Mouse (Mus musculus) myocyte (in vitro differentiated cells): ENCODE data around the gene Enc1. TPM values are rescaled to one million over a fixed set of nuclear protein-coding genes. Genes with fewer than 3 reads are reported as not detected.

Experiments
- H3K27me3 ChIP-seq: one replicate; pipeline ENCODE4 v1.6.1; 2011; ENCODE audit not compliant: control insufficient read depth, insufficient read depth, insufficient read length
- H3K36me3 ChIP-seq: one replicate; pipeline ENCODE4 v1.6.1; 2011; ENCODE audit not compliant: control insufficient read depth, insufficient read depth
- H3K4me2 ChIP-seq: one replicate; pipeline ENCODE4 v1.6.1; 2011; ENCODE audit warnings: low read depth, control low read depth
- H3K4me3 ChIP-seq: one replicate; pipeline ENCODE4 v1.5.1; 2011; ENCODE audit warnings: mild to moderate bottlenecking, control low read depth, moderate library complexity
- H3K79me2 ChIP-seq: one replicate; pipeline ENCODE4 v1.6.1; 2011; ENCODE audit not compliant: control insufficient read depth, insufficient read depth
- H3ac ChIP-seq: one replicate; pipeline ENCODE4 v1.6.1; 2011; ENCODE audit not compliant: control insufficient read depth, insufficient read length
- CEBPB ChIP-seq: IDR thresholded peaks from 2 replicates; pipeline ENCODE4 v1.6.1; 2011; ENCODE audit warnings: mild to moderate bottlenecking, moderate library complexity; ENCODE audit not compliant: poor library complexity, insufficient read depth, severe bottlenecking
- E2F4 ChIP-seq: IDR thresholded peaks from one replicate; pipeline ENCODE4 v1.6.1; 2011; ENCODE audit warnings: mild to moderate bottlenecking, control low read depth, moderate library complexity; ENCODE audit not compliant: insufficient read depth
- MAX ChIP-seq: IDR thresholded peaks from one replicate; pipeline ENCODE4 v1.6.1; 2011; ENCODE audit warnings: low read depth, mild to moderate bottlenecking, control low read depth
- MYOD1 ChIP-seq, 3 experiments: IDR thresholded peaks; one replicate each; pipeline ENCODE4 v1.6.1; 2011; ENCODE audit warnings: control low read depth in 2 of 3, low read depth in 2 of 3, mild to moderate bottlenecking in 2 of 3, moderate library complexity in 1 of 3; ENCODE audit not compliant: insufficient read length in 2 of 3, control insufficient read depth in 1 of 3
- MYOG ChIP-seq, 3 experiments: IDR thresholded peaks; one replicate each; pipeline ENCODE4 v1.6.1; 2011; ENCODE audit warnings: control low read depth in 2 of 3, low read depth in 2 of 3, mild to moderate bottlenecking in 2 of 3; ENCODE audit not compliant: insufficient read length in 2 of 3, control insufficient read depth in 1 of 3, insufficient read depth in 1 of 3
- POLR2A ChIP-seq: IDR thresholded peaks from one replicate; pipeline ENCODE4 v1.6.1; 2011; ENCODE audit warnings: low read depth, mild to moderate bottlenecking, control low read depth, moderate library complexity; ENCODE audit not compliant: insufficient read length
- POLR2AphosphoS2 ChIP-seq: IDR thresholded peaks from one replicate; pipeline ENCODE4 v1.6.1; 2011; ENCODE audit warnings: low read depth, control low read depth; ENCODE audit not compliant: insufficient read length
- REST ChIP-seq: IDR thresholded peaks from one replicate; pipeline ENCODE4 v1.6.1; 2011; ENCODE audit warnings: mild to moderate bottlenecking, control low read depth, moderate library complexity; ENCODE audit not compliant: insufficient read depth, insufficient read length
- SRF ChIP-seq: IDR thresholded peaks from one replicate; pipeline ENCODE4 v1.6.1; 2011; ENCODE audit warnings: low read depth; ENCODE audit not compliant: control insufficient read depth, insufficient read length
- TCF12 ChIP-seq: IDR thresholded peaks from one replicate; pipeline ENCODE4 v1.6.1; 2011; ENCODE audit warnings: mild to moderate bottlenecking, control low read depth; ENCODE audit not compliant: poor library complexity, insufficient read depth, severe bottlenecking
- TCF3 ChIP-seq: IDR thresholded peaks from one replicate; pipeline ENCODE4 v1.6.1; 2011; ENCODE audit warnings: low read depth, control low read depth; ENCODE audit not compliant: insufficient read length
- USF1 ChIP-seq: IDR thresholded peaks from one replicate; pipeline ENCODE4 v1.6.1; 2011; ENCODE audit warnings: low read depth, mild to moderate bottlenecking, control low read depth, moderate library complexity
- polyA plus RNA-seq: library from polyadenylated mRNA; unstranded; fragments of >200 nt; fragmentation: generic; extraction: Trizol; gene quantifications from one replicate; pipeline ENCODE4 v1.2.1, GENCODE M21; 2012; ENCODE audit warnings: missing spikeins

Enc1 gene
- polyA plus RNA-seq, 1 experiment = 21.1 TPM

DNA sequence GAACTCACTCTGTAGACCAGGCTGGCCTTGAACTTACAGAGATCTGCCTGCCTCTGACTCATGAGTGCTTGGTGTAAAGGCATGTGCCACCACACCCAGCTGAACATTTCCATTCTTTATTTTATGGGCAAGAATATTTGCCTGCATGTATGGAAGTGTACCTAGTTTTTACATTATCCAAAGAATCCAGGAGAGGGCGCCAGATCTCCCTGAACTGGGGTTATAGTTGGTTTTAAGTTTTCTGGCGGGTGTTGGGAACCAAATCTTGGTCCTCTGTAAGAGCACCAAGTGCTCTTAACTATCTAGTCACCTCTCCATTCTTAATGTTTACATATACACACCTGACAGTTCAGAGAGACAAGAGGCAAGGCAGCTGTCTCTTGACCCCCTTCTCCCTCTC lies 7.8 kb upstream of the Enc1 start:
- Histone ChIP-seq H3K36me3 (no peaks in the 10 kb centered on the region), H3K27me3 (no peaks in the 10 kb centered on the region), H3K79me2 (no peaks in the 10 kb centered on the region), H3K4me3 (no peak overlapping the region), H3ac (no peak overlapping the region), H3K4me2 (no peak overlapping the region)
- no peak for TF ChIP-seq MYOG (IDR thresholded peaks at IDR 0.05; ENCODE audit: control insufficient read depth in 1 of 3, insufficient read depth in 1 of 3, insufficient read length in 2 of 3, low read depth in 2 of 3)
- TF ChIP-seq MAX = no peak
- no peak for TF ChIP-seq REST
- no peak for TF ChIP-seq MYOD1 (IDR thresholded peaks at IDR 0.05; ENCODE audit: control insufficient read depth in 1 of 3, insufficient read length in 2 of 3, low read depth in 2 of 3)
- TF ChIP-seq SRF = no peak
- no peak for TF ChIP-seq E2F4
- TF ChIP-seq USF1 = no peak
- no peak for TF ChIP-seq TCF3
- TF ChIP-seq CEBPB = no peak
- no peak for TF ChIP-seq POLR2AphosphoS2
- TF ChIP-seq TCF12 = no peak
- no peak for TF ChIP-seq POLR2A

DNA sequence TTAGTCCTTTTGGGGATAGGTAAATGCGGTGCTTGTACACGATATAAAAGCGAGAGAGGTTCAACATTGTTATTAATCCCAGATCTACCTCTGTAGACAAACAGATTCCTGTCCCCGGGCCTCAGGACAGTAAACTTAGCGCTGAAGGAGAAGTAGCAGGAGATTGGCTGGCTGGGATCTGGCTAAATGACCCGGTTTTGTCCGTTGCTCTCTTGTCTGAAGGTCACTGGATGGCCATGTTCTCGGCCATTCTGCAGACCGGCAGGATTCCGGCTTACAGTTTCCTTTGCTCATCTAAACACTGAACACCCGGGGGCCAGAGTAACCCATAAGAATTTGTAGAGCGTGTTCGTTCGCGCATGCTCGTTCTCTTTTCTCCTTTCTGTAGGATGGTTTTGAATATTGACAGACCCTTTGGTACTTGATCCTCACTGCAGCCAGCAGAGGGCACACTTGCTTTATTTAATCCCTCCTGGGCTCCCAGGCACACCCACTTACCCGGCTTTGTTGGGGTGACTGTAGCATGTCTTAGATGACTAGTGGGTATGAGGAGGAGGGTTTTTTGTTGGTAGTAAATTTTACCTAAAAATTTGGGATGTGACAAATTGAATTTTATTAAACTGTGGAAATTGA lies 6.0 kb upstream of the Enc1 start:
- Histone ChIP-seq H3K27me3 (no peaks in the 10 kb centered on the region), H3K4me3 (no peak overlapping the region), H3K4me2 (peak overlapping the region; percentile 66), H3K36me3 (no peaks in the 10 kb centered on the region), H3K79me2 (no peaks in the 10 kb centered on the region), H3ac (no peak overlapping the region)
- TF ChIP-seq SRF (no peak), MAX (no peak), CEBPB (no peak), MYOD1 (IDR thresholded peaks at IDR 0.05; ENCODE audit: control insufficient read depth in 1 of 3, insufficient read length in 2 of 3, low read depth in 2 of 3) (no peak), REST (no peak), TCF3 (no peak), TCF12 (no peak), USF1 (no peak), POLR2A (no peak), E2F4 (no peak), POLR2AphosphoS2 (no peak), MYOG (IDR thresholded peaks at IDR 0.05; ENCODE audit: control insufficient read depth in 1 of 3, insufficient read depth in 1 of 3, insufficient read length in 2 of 3, low read depth in 2 of 3) (no peak)

DNA sequence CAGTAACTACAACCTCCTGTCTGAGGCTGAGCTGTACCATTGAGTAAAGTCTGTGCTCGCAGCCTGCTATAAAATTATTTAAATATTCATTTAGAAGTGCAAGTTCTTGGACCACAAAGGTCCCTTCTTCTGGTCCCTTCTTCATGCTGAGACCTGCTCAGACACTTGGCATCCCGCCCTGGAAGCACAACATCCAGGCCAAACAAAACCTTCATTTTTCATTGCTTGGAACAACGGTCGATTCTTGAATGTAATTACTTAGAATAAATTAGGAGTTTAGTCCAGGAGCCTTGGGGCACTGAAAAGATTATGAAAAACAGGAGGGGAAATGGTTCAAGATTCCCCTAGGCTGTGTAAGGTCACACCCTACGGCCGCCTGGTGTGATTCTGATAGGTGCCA lies 5.0 kb upstream of the Enc1 start:
- TF ChIP-seq E2F4 (no peak), TCF3 (no peak), SRF (no peak), MYOG (IDR thresholded peaks at IDR 0.05; ENCODE audit: control insufficient read depth in 1 of 3, insufficient read depth in 1 of 3, insufficient read length in 2 of 3, low read depth in 2 of 3) (no peak), MAX (no peak), REST (no peak), POLR2AphosphoS2 (no peak), CEBPB (no peak), TCF12 (no peak), USF1 (no peak), MYOD1 (IDR thresholded peaks at IDR 0.05; ENCODE audit: control insufficient read depth in 1 of 3, insufficient read length in 2 of 3, low read depth in 2 of 3) (no peak), POLR2A (no peak)
- Histone ChIP-seq H3K4me2 (no peak overlapping the region), H3ac (no peak overlapping the region), H3K36me3 (no peaks in the 10 kb centered on the region), H3K79me2 (no peaks in the 10 kb centered on the region), H3K4me3 (no peak overlapping the region), H3K27me3 (no peaks in the 10 kb centered on the region)

- no peak for TF ChIP-seq CEBPB
- TF ChIP-seq E2F4 = no peak
- TF ChIP-seq TCF12 = no peak
- TF ChIP-seq MAX = no peak
- TF ChIP-seq REST = no peak
- TF ChIP-seq MYOG (IDR thresholded peaks at IDR 0.05; ENCODE audit: control insufficient read depth in 1 of 3, insufficient read depth in 1 of 3, insufficient read length in 2 of 3, low read depth in 2 of 3) = no peak
- no peak for TF ChIP-seq MYOD1 (IDR thresholded peaks at IDR 0.05; ENCODE audit: control insufficient read depth in 1 of 3, insufficient read length in 2 of 3, low read depth in 2 of 3)
- no peak for TF ChIP-seq SRF
- TF ChIP-seq POLR2A = no peak
- TF ChIP-seq USF1 = no peak
- TF ChIP-seq POLR2AphosphoS2 = no peak
- TF ChIP-seq TCF3 = no peak
- no peak overlapping the region for H3K4me2 ChIP-seq
- H3K27me3 ChIP-seq = no peaks in the 10 kb centered on the region
- peaks cover 14% of the 10 kb centered on the region for H3K79me2 ChIP-seq
- no peak overlapping the region for H3K4me3 ChIP-seq
- H3ac ChIP-seq = no peak overlapping the region
- H3K36me3 ChIP-seq = no peaks in the 10 kb centered on the region
These were observed 3.2 kb upstream of the Enc1 start for GRCm38 (mm10) chr13:97237700-97238099.
